Mouse (Mus musculus) intestine, embryonic 14.5 days (tissue): ENCODE measurements at regions not wholly inside any gene's neighbourhood (a gene's known extent, or its start where the extent isn't known, plus 50 kb on each side); places are given as distances from the start of the nearest gene placed in this dataset.

Experiments
- ATAC-seq: fragments of 200-750 bp; cut with Nextera tagmentation; replicated peaks from 2 replicates; pipeline ENCODE4 v1.8.0; 2017; ENCODE audit warnings: low read depth, moderate number of reproducible peaks, moderate TSS enrichment, moderate library complexity; ENCODE audit not compliant: low FRiP score, low TSS enrichment
- DNase-seq: peaks from one replicate; pipeline ENCODE4 v3.0.0-alpha.2; 2018; ENCODE audit warnings: low spot score
- H3K27ac ChIP-seq: fragments of 300-500 bp; sonication (generic); 2 replicates; pipeline ENCODE4 v1.5.1; 2014; ENCODE audit warnings: low read depth, mild to moderate bottlenecking, control low read depth
- H3K27me3 ChIP-seq: fragments of 300-500 bp; sonication (generic); replicated peaks from 2 replicates; pipeline ENCODE4 v1.6.1; 2014; ENCODE audit warnings: low read length, control low read depth; ENCODE audit not compliant: control insufficient read depth, insufficient read depth
- H3K36me3 ChIP-seq: fragments of 300-500 bp; sonication (generic); 2 replicates; pipeline ENCODE4 v1.6.1; 2014; ENCODE audit warnings: low read length, control low read depth; ENCODE audit not compliant: control insufficient read depth, insufficient read depth
- H3K4me1 ChIP-seq: fragments of 300-500 bp; sonication (generic); replicated peaks from 2 replicates; pipeline ENCODE4 v1.6.1; 2014; ENCODE audit warnings: low read length, control low read depth, mixed read lengths; ENCODE audit not compliant: control insufficient read depth, insufficient read depth
- H3K4me2 ChIP-seq: fragments of 300-500 bp; sonication (generic); 2 replicates; pipeline ENCODE4 v1.6.1; 2014; ENCODE audit warnings: low read length
- H3K4me3 ChIP-seq: fragments of 300-500 bp; sonication (generic); 2 replicates; pipeline ENCODE4 v1.5.1; 2014; ENCODE audit warnings: low read depth, low read length, control low read depth, mixed read lengths
- H3K9ac ChIP-seq: fragments of 300-500 bp; sonication (generic); 2 replicates; pipeline ENCODE4 v1.6.1; 2014; ENCODE audit warnings: mild to moderate bottlenecking, low read length
- H3K9me3 ChIP-seq: fragments of 300-500 bp; sonication (generic); 2 replicates; pipeline ENCODE4 v1.6.1; 2016; ENCODE audit warnings: low read length, control low read depth; ENCODE audit not compliant: control insufficient read depth
- WGBS: fragments of 180-500 bp; shearing (Covaris S2); extraction: QIAGEN DNeasy Blood & Tissue Kit; methylation state at CpG from one replicate; pipeline ENCODE4 v1.1.7; 2014; 5-methylcytosine and 5-hydroxymethylcytosine counted together

- Histone ChIP-seq H3K9ac (no peak overlapping the region), H3K27ac (no peak overlapping the region), H3K36me3 (no peaks in the 10 kb centered on the region), H3K27me3 (no peaks in the 10 kb centered on the region), H3K9me3 (no peaks in the 10 kb centered on the region), H3K4me1 (no peaks in the 10 kb centered on the region), H3K4me2 (no peak overlapping the region), H3K4me3 (no peak overlapping the region)
- no peak for ATAC-seq
- 87% methylated on average over 8 of the region's 8 CpGs for WGBS
- DNase-seq, result no peak
Observed at GRCm38 (mm10) chr8:30561323-30562207, 2866.9 kb upstream of the 5930422O12Rik start.

- Histone ChIP-seq H3K27ac (no peak overlapping the region), H3K9ac (no peak overlapping the region), H3K4me2 (no peak overlapping the region), H3K27me3 (no peaks in the 10 kb centered on the region), H3K9me3 (no peaks in the 10 kb centered on the region), H3K36me3 (no peaks in the 10 kb centered on the region), H3K4me1 (no peaks in the 10 kb centered on the region), H3K4me3 (no peak overlapping the region)
- WGBS, result 47% methylated on average over 3 of the region's 3 CpGs
- DNase-seq, result no peak
- ATAC-seq, result 0 out of 2 replicates have a peak, but pooled peaks have one; percentile 50
Observed at GRCm38 (mm10) chr8:30569799-30570198, 2858.7 kb upstream of the 5930422O12Rik start.

GRCm38 (mm10) chr8:30570547-30570946 lies 2858.0 kb upstream of the 5930422O12Rik start:
- H3K4me2 ChIP-seq, result no peak overlapping the region
- DNase-seq (no peak), ATAC-seq (no peak)
- H3K36me3 ChIP-seq, result no peaks in the 10 kb centered on the region
- 36% methylated on average over 5 of the region's 5 CpGs for WGBS
- H3K9ac ChIP-seq, result no peak overlapping the region
- no peaks in the 10 kb centered on the region for H3K4me1 ChIP-seq
- H3K27me3 ChIP-seq, result no peaks in the 10 kb centered on the region
- no peak overlapping the region for H3K27ac ChIP-seq
- no peaks in the 10 kb centered on the region for H3K9me3 ChIP-seq
- H3K4me3 ChIP-seq, result no peak overlapping the region

- peak; percentile 51 for DNase-seq
- Histone ChIP-seq H3K27me3 (no peaks in the 10 kb centered on the region), H3K4me2 (no peak overlapping the region), H3K9me3 (no peaks in the 10 kb centered on the region), H3K9ac (no peak overlapping the region), H3K4me1 (no peaks in the 10 kb centered on the region), H3K36me3 (no peaks in the 10 kb centered on the region), H3K4me3 (no peak overlapping the region), H3K27ac (no peak overlapping the region)
- WGBS, result 63% methylated on average over 5 of the region's 5 CpGs
- ATAC-seq, result peak; percentile 94
Observed at GRCm38 (mm10) chr8:30587508-30587907, 2841.0 kb upstream of the 5930422O12Rik start.

GRCm38 (mm10) chr8:30602421-30602820 lies 2826.1 kb upstream of the 5930422O12Rik start:
- no peaks in the 10 kb centered on the region for H3K9me3 ChIP-seq
- H3K27ac ChIP-seq, result no peak overlapping the region
- H3K4me2 ChIP-seq, result no peak overlapping the region
- no peak overlapping the region for H3K9ac ChIP-seq
- ATAC-seq (no peak), DNase-seq (no peak)
- H3K4me1 ChIP-seq, result no peaks in the 10 kb centered on the region
- no peaks in the 10 kb centered on the region for H3K27me3 ChIP-seq
- no CpG with 5 or more reads among the region's 1 CpGs for WGBS
- H3K36me3 ChIP-seq, result no peaks in the 10 kb centered on the region
- no peak overlapping the region for H3K4me3 ChIP-seq

- H3K27ac ChIP-seq, result no peak overlapping the region
- H3K4me2 ChIP-seq, result no peak overlapping the region
- H3K36me3 ChIP-seq, result no peaks in the 10 kb centered on the region
- no peaks in the 10 kb centered on the region for H3K4me1 ChIP-seq
- no peaks in the 10 kb centered on the region for H3K9me3 ChIP-seq
- DNase-seq (no peak), ATAC-seq (no peak)
- H3K4me3 ChIP-seq, result no peak overlapping the region
- H3K27me3 ChIP-seq, result no peaks in the 10 kb centered on the region
- WGBS, result 57% methylated on average over 5 of the region's 5 CpGs
- no peak overlapping the region for H3K9ac ChIP-seq
Observed at GRCm38 (mm10) chr8:30630332-30630731, 2798.2 kb upstream of the 5930422O12Rik start.

GRCm38 (mm10) chr8:30636791-30637190 lies 2791.7 kb upstream of the 5930422O12Rik start:
- ATAC-seq, result no peak

GRCm38 (mm10) chr8:30642866-30643690 lies 2785.4 kb upstream of the 5930422O12Rik start:
- no peak overlapping the region for H3K27ac ChIP-seq
- H3K9ac ChIP-seq, result no peak overlapping the region
- no peaks in the 10 kb centered on the region for H3K9me3 ChIP-seq
- H3K36me3 ChIP-seq, result no peaks in the 10 kb centered on the region
- no peak for ATAC-seq
- no peaks in the 10 kb centered on the region for H3K4me1 ChIP-seq
- H3K4me3 ChIP-seq, result no peak overlapping the region
- no peak overlapping the region for H3K4me2 ChIP-seq
- DNase-seq, result no peak
- H3K27me3 ChIP-seq, result no peaks in the 10 kb centered on the region
- WGBS, result 72% methylated on average over 3 of the region's 3 CpGs

More at GRCm38 (mm10) chr8:30636791-30637190, 2791.7 kb upstream of the 5930422O12Rik start:
- Histone ChIP-seq H3K36me3 (no peaks in the 10 kb centered on the region), H3K4me2 (no peak overlapping the region), H3K9me3 (no peaks in the 10 kb centered on the region), H3K4me3 (no peak overlapping the region), H3K4me1 (no peaks in the 10 kb centered on the region), H3K27me3 (no peaks in the 10 kb centered on the region), H3K9ac (no peak overlapping the region), H3K27ac (no peak overlapping the region)
- DNase-seq, result no peak
- WGBS, result 73% methylated on average over 2 of the region's 2 CpGs
